Mouse (Mus musculus) thymus, adult 2 months (tissue): ENCODE data around the gene Spink8.

ENCODE experiments used
- CTCF ChIP-seq: fragments of 200-500 bp; IDR thresholded peaks from 2 replicates; pipeline ENCODE4 v1.5.1; 2012; ENCODE audit warnings: mild to moderate bottlenecking, control low read depth, low read length, moderate library complexity, borderline replicate concordance; ENCODE audit not compliant: control insufficient read depth, poor library complexity, insufficient read depth; ENCODE audit errors: extremely low read depth
- POLR2A ChIP-seq: fragments of 200-500 bp; IDR thresholded peaks from 2 replicates; pipeline ENCODE4 v1.6.1; 2012; ENCODE audit warnings: mild to moderate bottlenecking, low read length, control low read depth, moderate library complexity; ENCODE audit not compliant: control insufficient read depth, poor library complexity, insufficient read depth; ENCODE audit errors: extremely low read depth

- TF ChIP-seq POLR2A: no peak
- no peak for TF ChIP-seq CTCF
Observed at GRCm38 (mm10) chr9:109807898-109808297, 4.2 kb upstream of the Spink8 start.
